ENCODE assay signal across 13 mouse cellular contexts in genomic region chr11:106394055-106394454, GRCm38 (mm10). TPM values are rescaled to one million over a fixed set of nuclear protein-coding genes. Genes with fewer than 3 reads are reported as not detected.
"Had no signal": no experiment of that assay in that cellular context is flagged by ENCODE, and none has a peak within 500 bp of the region (broad histone marks: within the 10 kb centered on the region; RNA-seq: fewer than 3 reads in every experiment).

No protein-coding gene starts in this region.

RNA-seq across cellular contexts. Expression of gene Prr29, which starts 28.8 kb away (rescaled TPM):
- polyA plus RNA-seq: embryonic facial prominence, embryonic 10.5 days; embryonic facial prominence, embryonic 11.5 days; embryonic facial prominence, embryonic 12.5 days; embryonic facial prominence, embryonic 13.5 days; erythroblast, embryonic 14.5 days; forebrain, embryonic 10.5 days; forebrain, embryonic 11.5 days; forebrain, embryonic 12.5 days; forebrain, embryonic 13.5 days; forebrain, embryonic 14.5 days; forebrain, embryonic 15.5 days; forebrain, embryonic 16.5 days; frontal cortex, adult 2 months had no signal

RNA-seq across cellular contexts. Expression of gene Scn4a, which starts 41.0 kb away (rescaled TPM):
- polyA plus RNA-seq: erythroblast, embryonic 14.5 days; forebrain, embryonic 10.5 days; forebrain, embryonic 11.5 days; forebrain, embryonic 13.5 days; forebrain, embryonic 14.5 days; forebrain, embryonic 15.5 days had no signal
